Mouse (Mus musculus) neutrophil, adult 5-6 weeks (primary cell): ENCODE results near the gene Smpd1. TPM values are rescaled to one million over a fixed set of nuclear protein-coding genes. Genes with fewer than 3 reads are reported as not detected.
A peak's percentile ranks its signal among the peaks of the same experiment; 100 is the strongest.

Experiments
- ATAC-seq: fragments of 151-379, 151-347 bp; 2 replicates; pipeline ENCODE4 v1.8.0; 2017; ENCODE audit warnings: mild to moderate bottlenecking, moderate TSS enrichment; ENCODE audit not compliant: insufficient number of reproducible peaks, poor library complexity, low FRiP score, severe bottlenecking; ENCODE audit errors: extremely low read depth
- total RNA-seq: library from RNA; stranded (forward); fragments of 200-1000 nt; gene quantifications from 2 replicates; pipeline ENCODE4 v1.2.3, GENCODE M21; 2017

Smpd1 gene
- total RNA-seq, 1 experiment from 2014 or later, result 26.4 TPM

DNA sequence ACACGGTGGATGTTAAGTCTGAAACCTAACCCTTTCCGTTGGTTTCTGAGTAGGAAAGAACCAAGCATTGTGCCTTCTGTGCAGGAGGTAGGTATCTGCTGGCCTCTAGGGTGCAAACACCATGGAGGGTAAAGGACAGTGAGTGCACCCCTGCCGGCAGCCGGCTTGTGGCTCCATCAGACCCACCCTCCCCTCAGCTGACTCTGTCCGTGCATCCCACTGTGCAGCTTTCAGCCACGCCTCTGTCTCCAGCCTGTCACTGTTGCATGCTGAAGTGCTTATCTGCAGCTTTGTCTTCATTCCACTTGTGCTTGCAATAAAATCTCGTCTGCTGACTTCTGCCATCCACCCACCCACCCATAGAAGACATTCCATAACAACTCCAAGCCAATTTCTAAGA is 35.9 kb downstream of the Smpd1 start:
- no peak for ATAC-seq

DNA sequence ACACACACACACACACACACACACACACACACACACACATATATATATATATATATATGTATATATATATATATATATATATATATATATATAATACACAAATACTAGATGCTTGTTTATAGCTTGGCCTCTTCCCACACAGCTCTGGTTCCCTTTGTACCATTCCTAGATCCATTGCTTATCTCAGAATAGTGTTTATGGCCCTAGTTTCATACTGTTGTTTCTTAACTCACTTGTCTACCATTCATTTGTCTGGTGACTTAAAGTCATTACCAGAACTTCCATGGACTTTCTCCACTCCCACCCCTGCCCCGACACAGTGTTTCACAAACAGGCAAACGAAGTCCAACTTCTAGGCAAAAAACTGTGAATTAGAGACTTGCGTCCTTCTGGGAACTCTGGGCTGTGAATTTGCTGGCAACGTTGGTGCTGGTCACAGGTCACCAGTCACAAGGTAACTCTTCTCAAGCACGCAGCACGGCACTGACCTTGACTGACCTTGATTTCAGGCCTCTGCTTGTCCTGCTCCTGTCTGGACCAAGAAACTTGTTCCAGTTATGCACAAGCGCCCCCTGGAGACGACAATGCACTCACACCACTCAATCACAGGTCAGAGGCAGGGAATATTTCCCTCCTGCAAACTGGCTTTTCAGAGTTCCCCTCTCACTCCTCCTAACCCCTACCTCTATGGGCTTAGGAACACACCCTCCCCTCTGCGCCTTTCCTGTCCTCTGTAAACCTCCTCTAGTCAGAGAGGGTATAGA is 48.9 kb downstream of the Smpd1 start:
- peak; percentile 66; the same call in 1 of the 2 replicates for ATAC-seq

Other genes with a start within 250 kb of the Smpd1 start
- not detected in 2 replicates for gene Olfr689, start 243.2 kb upstream of the Smpd1 start, total RNA-seq
- 0.70 and 0.74 TPM in 2 replicates for gene Olfr690, start 220.3 kb upstream of the Smpd1 start, total RNA-seq
- 0.37 and 1.0 TPM in 2 replicates for gene Olfr691, start 212.1 kb upstream of the Smpd1 start, total RNA-seq
- not detected in 2 replicates for gene Olfr692, start 186.1 kb upstream of the Smpd1 start, total RNA-seq
- gene Gm5901, start 179.3 kb upstream of the Smpd1 start, total RNA-seq, result 1.2 TPM in 1 of 2 replicates, not detected in the other
- 57.8 and 59.1 TPM in 2 replicates for gene Fam160a2, start 154.3 kb upstream of the Smpd1 start, total RNA-seq
- not detected in 2 replicates for gene Cnga4, start 149.8 kb upstream of the Smpd1 start, total RNA-seq
- gene Cckbr, start 128.6 kb upstream of the Smpd1 start, total RNA-seq, result not detected in 2 replicates
- gene Cavin3, start 72.1 kb upstream of the Smpd1 start, total RNA-seq, result not detected in 2 replicates
- 1.8 and 5.6 TPM in 2 replicates for gene Apbb1, start 27.3 kb downstream of the Smpd1 start, total RNA-seq
- not detected in 2 replicates for gene Hpx, start 45.8 kb downstream of the Smpd1 start, total RNA-seq
- gene Trim3, start 79.2 kb downstream of the Smpd1 start, total RNA-seq, result 23.3 and 23.5 TPM in 2 replicates
- 102 and 144 TPM in 2 replicates for gene Timm10b, start 85.7 kb downstream of the Smpd1 start, total RNA-seq
- gene Arfip2, start 86.1 kb downstream of the Smpd1 start, total RNA-seq, result 24.2 and 28.5 TPM in 2 replicates
- 4.7 and 16.1 TPM in 2 replicates for gene Gm45799, start 86.2 kb downstream of the Smpd1 start, total RNA-seq
- gene Dnhd1, start 96.5 kb downstream of the Smpd1 start, total RNA-seq, result 9.4 and 11.7 TPM in 2 replicates
- 125 and 168 TPM in 2 replicates for gene Ilk, start 182.2 kb downstream of the Smpd1 start, total RNA-seq
- 21.3 and 30.6 TPM in 2 replicates for gene Rrp8, start 183.0 kb downstream of the Smpd1 start, total RNA-seq
- 82.6 and 111 TPM in 2 replicates for gene Taf10, start 190.0 kb downstream of the Smpd1 start, total RNA-seq
- 21.6 and 27.6 TPM in 2 replicates for gene Tpp1, start 197.9 kb downstream of the Smpd1 start, total RNA-seq
- gene Dchs1, start 233.3 kb downstream of the Smpd1 start, total RNA-seq, result not detected in 2 replicates